Mouse (Mus musculus) CD8-positive naive resting alpha-beta T cell, adult 2 months (primary cell): ENCODE data around the gene Ciao2b.

Experiments
- DNase-seq, 2 experiments: peaks; one replicate each; pipeline ENCODE4 v3.0.0; 2022; ENCODE audit warnings: low read depth in 2 of 2, low spot score in 2 of 2

Ciao2b gene

DNA sequence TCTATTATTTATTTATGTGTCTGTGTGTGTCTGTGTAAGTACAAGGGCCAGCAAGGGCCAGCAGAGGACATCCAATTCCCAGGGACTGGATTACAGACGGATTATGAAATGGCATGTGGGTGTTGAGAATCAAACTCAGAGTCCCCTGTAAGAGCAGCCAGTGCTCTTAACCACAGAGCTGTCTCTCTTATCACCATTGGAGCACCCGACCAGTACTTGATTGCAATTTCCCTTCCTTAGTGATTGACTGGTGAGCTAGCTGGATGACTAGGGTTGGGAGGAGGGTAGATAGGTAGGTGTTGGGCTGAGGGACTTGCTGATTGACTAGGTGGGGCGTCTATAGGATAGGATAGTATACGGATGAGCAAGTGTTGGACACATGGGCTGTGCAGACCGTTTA is 21.0 kb downstream of the Ciao2b start:
- DNase-seq, result no peak

DNA sequence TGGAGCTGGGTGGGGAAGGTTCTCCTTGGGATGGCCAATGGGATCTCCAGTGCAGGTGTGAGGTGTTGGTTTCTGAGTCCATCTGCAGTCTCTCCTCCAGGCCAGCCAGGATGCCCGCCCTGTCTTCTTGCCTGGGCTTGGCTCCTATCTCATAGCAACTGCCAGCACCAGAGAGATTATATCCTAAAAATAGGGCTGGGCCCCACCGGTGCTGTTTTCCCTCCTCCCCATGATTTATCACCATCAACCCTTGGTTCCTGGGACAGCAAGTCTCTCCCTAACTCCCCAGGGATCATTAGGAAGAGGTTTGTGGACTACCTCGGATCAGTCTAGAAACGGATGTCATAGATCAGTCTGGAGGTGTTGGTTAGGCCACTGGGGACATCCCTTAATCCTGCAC is 28.6 kb downstream of the Ciao2b start:
- DNase-seq, result no peak

DNA sequence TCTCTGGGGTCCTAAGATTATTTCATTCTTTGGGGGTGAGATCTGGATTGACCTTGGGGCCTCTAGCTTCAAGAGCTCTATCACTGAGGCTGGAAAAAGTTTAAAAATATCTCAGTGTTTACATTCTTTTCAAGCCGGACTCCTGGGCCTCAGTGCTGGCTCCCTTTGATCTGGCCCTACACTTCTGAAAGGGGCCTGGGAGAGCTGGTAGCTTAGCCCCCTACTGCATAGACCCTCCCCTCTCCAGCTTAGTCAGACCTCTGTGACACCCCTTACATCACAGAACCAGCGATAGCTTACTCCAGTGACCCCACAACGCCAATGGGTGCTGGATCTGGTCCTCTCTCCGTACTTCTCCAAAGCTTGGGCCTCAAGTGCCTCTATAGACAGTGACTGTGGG is 30.2 kb downstream of the Ciao2b start:
- no peak for DNase-seq

DNA sequence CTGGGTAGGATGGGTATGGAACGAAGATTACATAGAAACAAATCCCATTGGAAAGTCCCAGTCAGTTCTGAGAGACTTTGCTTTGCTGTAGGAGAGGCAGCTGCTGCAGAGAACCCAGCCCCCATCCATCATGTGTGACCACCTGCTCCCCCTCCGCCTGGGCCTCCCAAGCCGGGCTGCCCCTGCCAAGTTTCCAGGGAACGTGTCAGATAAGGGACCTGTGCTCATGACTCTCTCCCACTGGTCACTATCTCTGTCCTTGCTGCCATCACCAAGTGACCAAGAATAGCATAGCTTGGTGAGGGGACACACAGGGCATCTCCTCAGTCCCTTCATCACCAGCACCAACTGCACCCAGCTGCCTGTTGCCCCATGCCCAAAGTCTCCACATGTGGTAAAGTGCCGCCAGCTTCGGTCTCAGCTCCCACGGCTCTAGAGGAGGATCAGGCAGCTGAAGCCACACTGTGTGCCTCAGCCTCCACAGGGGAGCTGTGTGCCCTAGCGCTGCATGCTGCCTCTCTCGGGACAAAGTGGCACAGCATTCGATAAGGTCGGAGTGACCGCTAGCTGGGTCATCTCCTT is 31.5 kb downstream of the Ciao2b start:
- DNase-seq, result no peak

DNA sequence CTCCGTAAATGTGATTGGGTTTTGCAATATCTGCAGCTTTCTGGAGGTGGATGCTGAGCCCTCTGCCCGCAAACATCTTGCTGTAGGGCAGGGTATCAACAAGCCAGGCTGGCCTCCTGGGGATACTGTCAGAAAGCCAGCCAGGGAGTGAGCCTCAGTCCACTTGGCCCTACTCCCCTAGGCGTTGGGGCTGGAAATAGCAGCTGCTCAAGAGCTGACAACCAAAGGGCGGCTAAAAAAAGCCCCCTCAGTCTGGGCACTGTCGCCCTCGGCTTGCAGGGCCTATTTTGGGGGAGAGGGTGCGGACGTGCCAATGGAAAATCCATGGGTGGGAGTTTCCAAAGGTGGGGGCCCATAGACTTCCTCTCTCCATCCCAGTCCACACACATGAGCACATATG is 32.5 kb downstream of the Ciao2b start:
- no peak for DNase-seq

DNA sequence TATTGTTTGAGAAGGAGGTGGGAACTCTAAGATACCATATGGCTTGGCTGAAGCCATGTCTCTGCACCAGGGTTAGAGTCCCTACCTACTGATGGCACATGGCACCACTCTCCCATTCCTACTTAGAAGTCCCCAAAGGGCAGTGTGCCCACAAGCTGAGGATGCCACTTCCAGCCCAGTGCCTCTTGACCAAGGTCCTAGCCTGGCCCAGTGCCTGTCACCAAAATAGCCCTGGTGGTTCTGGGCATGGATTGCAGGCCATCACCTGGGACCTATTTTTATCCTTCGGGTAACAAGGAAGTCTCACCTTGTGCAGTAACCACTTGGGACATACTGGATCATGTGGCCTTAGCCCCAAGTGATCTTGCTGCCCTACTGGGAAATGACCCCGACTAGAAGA is 33.8 kb downstream of the Ciao2b start:
- DNase-seq, result no peak

DNA sequence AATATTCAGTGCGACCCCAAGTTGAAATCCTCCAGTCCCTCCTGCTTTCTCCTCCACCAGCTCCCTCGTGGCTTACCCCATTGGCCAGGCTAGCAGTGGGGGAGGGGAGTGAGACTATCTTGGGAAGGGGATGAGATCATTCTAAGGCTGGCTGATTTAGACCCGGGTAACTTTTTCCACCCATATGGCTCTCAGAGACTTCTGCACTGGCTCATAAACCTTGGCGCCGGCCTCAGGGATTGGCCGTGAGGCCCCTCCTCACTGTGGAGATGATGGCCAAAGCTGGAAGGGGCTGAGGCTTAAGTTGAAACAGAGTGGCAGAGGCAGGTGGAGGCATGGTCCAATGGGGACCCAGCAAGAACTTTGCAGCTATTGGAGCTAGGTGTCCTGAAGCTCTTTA is 35.4 kb downstream of the Ciao2b start:
- no peak for DNase-seq

DNA sequence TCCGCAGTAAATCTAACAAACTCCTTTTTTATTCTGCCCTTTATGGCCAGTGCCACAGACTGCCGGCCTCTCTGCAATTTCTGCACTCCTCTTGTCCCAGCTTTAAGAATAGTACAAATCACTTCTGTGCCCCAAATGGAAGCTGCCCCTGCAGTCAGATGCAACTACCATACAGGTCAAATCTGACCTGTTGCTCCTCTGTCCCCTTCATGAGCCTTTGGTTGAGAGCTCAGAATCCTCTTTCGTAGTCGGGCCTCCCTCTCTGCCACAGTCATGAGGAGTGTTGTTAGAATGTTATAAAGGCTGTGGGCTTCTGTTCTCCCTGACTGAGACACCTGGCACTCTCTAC is 38.5 kb downstream of the Ciao2b start:
- DNase-seq, result no peak

DNA sequence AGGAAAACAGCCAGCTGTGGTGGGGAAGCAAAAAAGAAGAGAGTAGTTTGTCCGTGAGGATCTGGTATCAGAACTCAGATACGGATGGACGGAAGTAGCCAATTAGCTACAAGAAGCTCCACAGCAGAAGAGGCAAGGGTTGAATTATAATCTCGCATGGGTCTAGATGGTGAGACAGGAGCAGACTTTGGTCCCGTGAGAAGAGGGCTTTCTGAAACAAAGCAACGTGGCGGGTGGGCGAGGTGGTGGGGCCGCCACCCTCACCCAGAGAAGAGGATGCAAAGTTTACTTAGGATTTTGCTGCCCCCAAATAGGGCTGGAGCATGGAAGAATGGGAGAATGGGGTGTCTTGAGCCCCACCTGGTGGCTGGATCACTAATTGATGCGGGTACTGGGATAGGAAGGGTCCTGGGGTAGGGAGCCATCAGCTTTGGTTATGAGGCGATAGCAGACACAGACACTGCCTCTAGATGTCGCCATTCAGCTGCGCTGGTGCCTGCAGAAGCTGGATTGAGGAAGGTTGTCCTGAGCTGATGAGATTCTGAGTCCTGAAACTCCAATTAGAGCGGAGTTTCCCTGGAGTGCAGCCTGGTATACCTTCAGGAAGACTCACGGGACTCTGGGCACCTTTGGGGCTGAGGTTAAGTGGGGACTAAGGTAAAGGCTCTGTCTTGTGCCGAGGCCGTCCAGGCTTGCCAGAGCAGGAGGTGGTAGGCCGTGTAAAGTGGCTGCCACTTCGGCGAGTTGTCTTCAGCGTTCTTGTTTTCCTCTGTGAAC is 39.1 kb downstream of the Ciao2b start:
- DNase-seq, result peak; percentile 63 to 64

DNA sequence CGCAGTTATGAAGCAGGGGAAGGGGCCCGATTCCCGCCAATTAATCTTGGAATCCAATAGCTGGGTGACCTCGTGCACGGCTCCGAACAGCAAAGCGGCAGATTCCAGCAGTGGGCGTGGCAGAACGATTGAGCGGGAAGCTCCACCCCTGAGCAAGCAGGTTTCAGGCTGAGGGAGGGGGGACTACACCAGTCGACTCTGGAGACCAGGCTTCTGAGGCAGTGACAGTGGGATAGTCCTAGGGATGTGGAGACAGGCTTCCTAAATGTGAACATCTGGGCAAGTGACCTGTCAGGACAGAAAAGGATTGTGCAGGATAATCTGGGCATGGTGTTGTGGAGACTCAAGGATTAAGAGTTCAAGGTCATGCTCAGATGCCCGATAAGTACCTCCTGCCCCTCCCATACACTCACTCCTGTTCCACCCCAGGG is 39.8 kb downstream of the Ciao2b start:
- no peak for DNase-seq

DNA sequence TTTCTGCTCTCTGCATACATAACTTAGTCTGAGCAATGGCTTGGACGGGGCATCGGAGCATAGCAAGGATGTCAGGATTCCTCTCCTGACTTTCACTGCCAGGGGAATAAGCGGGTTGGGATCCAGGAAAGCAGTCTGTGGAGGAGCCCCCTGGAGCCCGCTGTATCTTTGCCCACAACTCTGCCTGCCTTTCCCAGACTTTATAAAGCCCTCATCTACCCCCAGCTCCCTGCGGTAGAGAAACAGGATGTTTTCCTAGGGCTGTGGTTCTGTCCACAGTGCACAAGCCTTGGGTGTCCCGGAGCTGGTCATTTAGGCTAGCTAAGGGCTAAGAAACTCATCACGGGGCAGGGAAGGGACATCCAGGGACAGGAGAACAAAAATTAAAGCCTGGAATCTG is 40.4 kb downstream of the Ciao2b start:
- DNase-seq, result no peak

DNA sequence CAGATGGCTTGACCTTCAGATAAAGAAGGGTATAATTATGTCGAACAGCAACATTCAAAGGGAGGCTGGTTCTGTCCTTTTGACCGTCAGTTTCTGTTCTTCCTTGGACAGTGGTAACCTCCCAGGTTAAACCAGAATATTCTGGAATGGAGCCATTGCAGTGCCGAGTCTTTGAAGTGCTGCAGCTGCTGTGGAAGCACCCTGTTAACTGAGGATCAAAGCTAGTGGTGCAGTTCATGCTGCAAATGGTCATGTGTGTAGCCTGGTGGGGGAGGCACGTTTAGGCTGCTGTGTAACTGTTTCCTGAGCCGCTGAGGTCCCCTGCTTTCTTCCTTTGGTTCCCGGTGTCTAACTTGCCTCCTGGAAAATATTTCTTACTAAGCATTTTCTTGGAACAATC is 43.3 kb downstream of the Ciao2b start:
- DNase-seq, result no peak

DNA sequence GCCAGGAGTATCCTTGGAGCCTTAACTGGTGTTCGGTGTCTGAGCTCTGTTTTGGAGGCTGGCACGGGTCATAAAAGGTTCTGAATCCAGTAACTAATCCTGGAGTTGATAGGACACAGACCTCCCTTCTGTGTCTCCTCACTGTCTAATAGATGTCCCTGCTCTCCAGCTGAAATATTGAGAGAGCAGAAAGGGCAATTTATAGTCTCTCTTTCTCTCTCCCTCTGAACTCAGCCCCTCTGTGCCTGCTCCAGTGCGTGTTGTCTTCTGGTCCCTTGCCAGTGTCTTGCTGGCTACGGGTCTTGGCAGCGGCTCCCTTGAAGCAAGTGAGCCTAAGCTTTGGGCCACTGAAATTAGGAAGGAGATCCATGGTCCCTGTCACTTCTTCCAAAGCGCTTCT is 44.1 kb downstream of the Ciao2b start:
- DNase-seq, result no peak

DNA sequence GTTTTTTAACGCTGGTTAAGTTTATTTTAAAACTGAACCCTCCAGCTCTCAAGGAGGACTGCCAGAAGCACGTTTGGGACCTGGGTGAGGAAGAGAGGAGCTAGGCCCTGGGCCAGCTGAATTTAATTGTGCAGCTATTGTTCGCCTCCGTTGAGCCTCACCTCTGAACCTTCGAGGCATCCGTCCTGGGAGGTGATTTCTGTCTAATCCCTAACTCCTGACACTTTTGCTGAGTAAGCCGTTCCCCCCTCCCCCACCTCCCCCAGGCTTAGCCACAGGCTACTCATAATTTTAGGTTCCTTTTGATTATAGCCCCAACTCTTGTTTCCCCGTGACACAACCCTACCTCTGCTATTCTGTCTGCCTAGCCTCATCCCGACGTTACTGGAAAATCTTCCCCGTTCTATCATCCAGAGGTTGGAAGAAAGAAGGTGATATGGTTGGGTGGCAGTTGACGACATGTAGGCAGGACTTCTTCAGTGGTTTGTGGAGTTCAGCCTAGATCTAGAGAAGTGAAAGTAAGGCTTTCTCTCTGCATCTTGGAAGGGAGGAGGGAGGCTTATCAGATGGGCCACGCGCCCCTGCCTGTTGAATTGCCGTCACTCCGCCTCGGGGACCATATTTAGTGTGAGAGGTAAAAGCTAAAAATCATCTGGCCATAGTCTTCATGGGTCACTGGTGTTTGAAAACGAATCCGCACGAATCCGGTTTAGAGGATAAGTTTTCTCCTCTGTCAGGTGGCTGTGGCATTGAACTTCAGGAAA is 45.8 kb downstream of the Ciao2b start:
- no peak for DNase-seq

DNA sequence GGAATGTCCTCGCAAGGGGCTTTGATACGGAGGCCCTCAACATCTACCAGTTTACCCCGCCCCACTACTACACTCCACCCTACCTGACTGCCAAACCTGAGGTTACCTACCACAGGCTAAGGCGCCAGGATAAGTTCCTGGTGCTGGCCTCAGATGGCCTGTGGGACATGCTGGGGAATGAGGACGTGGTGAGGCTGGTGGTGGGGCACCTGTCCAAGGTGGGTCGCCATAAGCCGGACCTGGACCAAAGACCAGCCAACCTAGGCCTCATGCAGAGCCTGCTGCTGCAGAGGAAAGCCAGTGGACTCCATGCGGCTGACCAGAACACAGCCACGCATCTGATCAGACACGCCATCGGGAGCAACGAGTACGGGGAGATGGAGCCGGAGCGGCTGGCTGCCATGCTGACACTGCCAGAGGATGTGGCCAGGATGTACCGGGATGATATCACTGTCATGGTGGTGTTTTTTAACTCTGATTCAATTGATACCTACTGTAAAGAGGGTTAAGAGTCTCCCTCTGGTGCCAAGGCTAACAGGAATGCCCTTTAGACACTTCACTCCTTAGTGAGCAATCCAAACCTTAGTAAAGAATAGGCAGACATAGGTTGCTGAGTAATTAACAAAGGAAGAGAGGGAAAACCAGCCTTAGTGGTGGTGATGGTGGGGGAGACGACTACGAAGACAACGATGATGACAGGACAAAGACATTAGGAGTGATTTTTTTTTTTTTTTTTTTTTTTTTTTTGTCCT is 47.0 kb downstream of the Ciao2b start:
- no peak for DNase-seq

DNA sequence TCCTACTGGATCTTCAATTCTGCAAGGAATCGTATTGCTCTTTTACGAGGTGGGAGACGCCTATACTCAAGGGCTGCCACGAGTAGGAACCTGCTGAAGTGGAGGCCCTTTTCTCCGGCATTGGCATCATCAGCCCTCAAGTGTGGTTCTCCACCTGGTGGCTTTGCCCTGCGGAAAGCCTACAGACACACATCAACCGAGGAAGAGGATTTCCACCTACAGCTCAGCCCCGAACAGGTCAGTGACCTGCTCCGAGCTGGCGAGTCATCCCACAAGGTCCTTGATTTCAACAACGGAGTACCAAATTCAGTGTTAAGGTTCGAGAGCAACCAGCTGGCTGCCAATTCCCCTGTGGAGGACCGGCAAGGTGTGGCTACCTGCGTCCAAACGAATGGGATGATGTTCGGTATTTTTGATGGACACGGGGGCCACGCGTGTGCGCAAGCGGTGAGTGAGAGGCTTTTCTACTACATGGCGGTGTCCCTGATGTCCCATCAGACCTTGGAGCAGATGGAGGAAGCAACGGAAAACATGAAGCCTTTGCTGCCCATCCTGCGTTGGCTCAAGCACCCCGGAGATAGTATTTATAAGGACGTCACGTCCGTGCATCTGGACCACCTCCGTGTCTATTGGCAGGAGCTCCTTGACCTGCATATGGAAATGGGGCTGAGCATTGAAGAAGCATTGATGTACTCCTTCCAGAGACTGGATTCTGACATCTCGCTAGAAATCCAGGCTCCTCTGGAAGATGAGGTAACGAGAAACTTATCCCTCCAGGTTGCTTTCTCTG is 48.0 kb downstream of the Ciao2b start:
- DNase-seq, result no peak

DNA sequence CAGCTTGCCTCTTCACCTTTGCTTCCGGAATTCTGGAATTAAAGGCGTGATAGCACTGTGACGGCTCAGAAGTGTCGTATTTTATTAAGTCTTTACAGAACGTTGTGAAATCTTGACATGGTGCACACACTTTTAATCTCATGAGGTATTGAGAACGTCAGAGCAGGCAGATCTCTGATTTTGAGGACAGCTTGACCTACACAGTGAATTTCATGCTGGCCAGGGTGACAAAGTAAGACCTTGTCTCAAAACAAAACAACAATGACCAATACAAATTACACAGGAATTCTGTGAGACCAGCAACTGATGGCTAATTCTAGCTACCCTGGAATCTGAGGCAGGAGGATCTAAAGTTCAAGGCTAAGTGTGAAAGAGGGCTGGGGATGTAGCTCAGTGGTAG is 49.2 kb downstream of the Ciao2b start:
- DNase-seq, result no peak

DNA sequence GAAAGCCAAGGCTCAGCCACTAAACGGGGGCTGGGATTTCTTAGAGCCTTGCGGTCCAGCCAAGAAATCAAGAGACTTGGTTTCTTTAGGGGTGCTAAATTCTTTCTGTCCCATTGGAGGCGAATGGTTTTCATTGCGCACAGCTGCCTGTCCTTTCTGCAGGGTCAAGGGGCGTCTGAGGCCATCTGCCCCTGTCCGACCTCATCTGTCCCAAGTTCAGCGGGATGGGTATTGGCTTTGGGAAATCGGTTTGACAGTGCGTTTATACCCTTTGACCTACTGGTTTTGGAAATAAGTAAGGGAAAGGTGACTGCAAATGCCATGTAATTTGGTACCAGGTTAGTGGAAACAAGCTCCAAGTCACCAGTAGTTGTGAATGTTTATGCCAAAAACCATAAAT is 49.9 kb downstream of the Ciao2b start:
- DNase-seq, result no peak

DNA sequence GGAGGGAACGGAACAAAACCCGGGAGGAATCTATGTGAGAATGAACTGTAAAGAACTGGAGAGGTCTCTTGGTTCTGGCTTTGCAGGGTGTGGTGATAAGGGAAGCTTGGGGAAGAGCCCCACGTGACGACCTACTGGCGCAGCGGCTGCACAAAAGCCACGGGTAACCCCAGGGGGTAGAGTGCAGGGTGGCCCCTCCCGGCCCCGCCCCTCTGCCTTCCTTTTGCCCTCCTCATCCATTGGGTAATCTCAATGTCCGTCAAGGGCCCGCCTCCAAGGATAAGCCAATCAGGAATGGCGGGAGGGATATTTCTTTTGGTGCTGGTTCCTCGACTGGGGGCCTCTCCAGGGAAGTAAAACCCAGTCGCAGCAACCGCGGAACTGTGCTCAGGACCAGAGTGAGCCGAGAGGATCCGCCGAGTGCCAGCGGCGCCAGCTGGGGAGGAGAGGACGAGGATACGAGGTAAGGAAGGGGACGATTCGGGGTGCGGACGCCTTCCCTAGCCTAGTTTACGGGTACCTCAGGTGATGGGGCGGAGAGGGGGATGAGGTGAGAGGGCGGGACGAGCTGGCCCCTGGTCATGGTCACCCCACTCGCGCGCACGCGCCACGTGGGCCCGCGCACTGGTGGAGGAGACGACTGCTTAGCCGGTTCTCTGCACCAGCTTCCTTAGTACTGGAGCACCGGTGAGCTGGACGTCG is 50.5 kb downstream of the Ciao2b start, which contains the start of gene Pdp2:
Pdp2 (plus strand) TSS at position 319 of the 702 bp plus-strand sequence.
- DNase-seq, result peak; percentile 80 to 82

DNA sequence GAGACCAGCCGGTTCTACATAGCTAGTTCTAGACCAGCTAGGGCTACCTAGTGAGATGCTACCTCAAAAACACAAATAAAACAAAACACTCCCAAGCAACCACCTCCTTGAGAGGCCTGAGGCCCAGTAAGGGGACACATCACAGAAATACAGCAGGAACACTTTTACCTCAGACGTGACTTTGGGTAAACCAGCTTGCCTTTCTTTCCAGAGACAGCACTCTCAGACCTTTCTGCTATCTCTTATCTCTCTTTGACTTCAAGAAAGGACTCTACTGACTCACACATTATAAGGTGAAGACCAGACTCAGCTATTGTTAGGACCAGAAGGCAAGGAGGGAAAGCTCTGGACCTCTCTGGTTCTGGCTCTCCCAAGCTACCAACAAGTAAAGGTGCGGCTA is 51.5 kb downstream of the Ciao2b start:
- DNase-seq, result no peak
